Mouse (Mus musculus): ENCODE measurements around the gene Pbxip1. TPM values are rescaled to one million over a fixed set of nuclear protein-coding genes. Genes with fewer than 3 reads are reported as not detected.
A peak's percentile ranks its signal among the peaks of the same experiment; 100 is the strongest.

Gene Pbxip1
- total RNA-seq (2014; rRNA removed) (16.9 and 21.6 TPM in 2 replicates), polyA plus RNA-seq (2015; fragmentation: Nextera tagmentation; extraction: Ambion mirVana) (16.9 and 27.8 TPM in 2 replicates)

DNA sequence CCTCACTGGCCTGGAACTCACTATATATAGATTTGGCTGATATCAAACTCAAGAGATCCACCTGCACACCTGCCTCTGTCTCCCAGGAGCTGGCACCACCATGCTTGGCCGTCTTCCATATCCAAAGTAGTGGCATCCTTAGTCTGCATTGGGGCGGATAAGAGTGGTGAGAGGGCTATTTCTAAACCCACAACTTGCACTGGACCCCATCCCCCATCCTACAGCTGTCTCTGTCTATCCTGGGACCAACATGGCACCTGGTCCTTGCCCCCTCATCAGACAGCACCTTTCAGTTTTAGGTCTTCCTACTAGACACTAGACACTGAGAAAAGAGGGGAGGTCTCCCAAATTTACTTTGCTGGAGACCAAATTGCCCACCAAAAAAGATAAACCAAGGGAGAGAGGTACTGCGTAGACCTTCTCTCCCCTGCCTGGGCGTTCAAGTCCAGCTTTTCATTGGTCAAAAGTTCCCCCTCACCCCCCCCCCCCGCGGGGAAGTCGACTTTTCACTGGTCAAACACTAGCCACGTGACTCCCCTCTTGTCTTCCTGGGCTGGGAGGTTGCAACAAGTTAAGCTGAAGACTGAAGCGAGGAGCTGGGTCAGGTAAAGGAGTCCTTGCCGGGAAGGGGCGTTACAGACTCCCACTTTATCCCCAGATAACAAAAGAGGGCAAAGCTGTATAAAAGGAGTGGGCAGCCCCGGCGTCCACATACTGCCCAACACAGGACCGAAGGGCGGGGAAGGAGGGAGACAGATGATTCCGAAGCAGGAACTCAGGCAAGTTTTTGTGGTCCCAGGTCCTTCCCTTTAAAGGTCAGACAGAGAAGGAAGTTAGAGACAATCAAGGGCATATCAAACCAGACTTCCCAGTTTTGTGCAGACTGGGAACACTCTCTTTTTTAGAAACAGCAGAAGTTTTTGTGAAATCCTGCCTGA is at the start of gene Pbxip1:
Gene Pbxip1, plus strand, starts transcription at position 531 of the 938 bp plus-strand sequence.
- Histone ChIP-seq H3K9me3 (ENCODE audit: low read length) (no peaks in the 10 kb centered on the region), H3K36me3 (ENCODE audit: insufficient read depth) (peaks cover 24% of the 10 kb centered on the region), H3K4me2 (ENCODE audit: low read depth) (peak within 1 kb of the TSS; percentile 35), H3K4me1 (ENCODE audit: insufficient read depth) (peaks cover 2% of the 10 kb centered on the region), H3K4me3 (ENCODE audit: low read depth, low read length) (peak within 1 kb of the TSS; percentile 23), H3K9ac (peak within 1 kb of the TSS; percentile 39; the same call in 1 of the 2 replicates), H3K27ac (ENCODE audit: low read depth, low read length) (no peak within 1 kb of the TSS), H3K27me3 (ENCODE audit: insufficient read depth, low read length) (no peaks in the 10 kb centered on the region)
- WGBS = 4% methylated on average over 16 of the region's 16 CpGs
- no peak for DNase-seq
- peak; percentile 50 for ATAC-seq
- no peak for TF ChIP-seq CTCF (IDR thresholded peaks at IDR 0.05; ENCODE audit: low read depth)

DNA sequence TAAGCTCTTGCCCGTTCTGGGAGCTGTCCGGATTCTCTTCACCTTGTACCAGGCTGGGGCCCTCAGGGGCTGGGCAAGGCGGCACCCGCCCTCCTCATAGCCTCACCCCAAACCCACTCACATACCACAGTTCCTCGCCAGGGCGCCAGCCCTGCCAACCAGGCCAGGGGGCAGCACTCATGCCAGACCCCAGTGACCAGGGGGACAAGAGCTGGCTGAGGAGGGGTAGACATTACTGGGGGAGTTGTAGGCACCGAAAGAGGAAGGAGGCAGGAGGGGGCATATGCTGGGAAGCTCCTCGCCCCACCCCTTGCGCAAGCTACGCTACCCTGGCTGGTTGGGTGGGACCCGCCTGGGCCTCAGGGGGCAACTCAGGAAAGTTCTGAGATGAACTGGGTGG is 48.9 kb upstream of the Pbxip1 start:
- Histone ChIP-seq H3K4me2 (ENCODE audit: low read depth) (no peak overlapping the region), H3K27ac (ENCODE audit: low read depth, low read length) (no peak overlapping the region), H3K9ac (no peak overlapping the region), H3K9me3 (ENCODE audit: low read length) (no peaks in the 10 kb centered on the region), H3K27me3 (ENCODE audit: insufficient read depth, low read length) (no peaks in the 10 kb centered on the region; the same call in 1 of the 2 replicates), H3K36me3 (ENCODE audit: insufficient read depth) (no peaks in the 10 kb centered on the region), H3K4me3 (ENCODE audit: low read depth, low read length) (no peak overlapping the region), H3K4me1 (ENCODE audit: insufficient read depth) (peaks cover 17% of the 10 kb centered on the region)
- ATAC-seq = 0 out of 2 replicates have a peak, but pooled peaks have one; percentile 15
- no peak for DNase-seq
- 70% methylated on average over 11 of the region's 11 CpGs for WGBS
- peak; percentile 17; the same call in 1 of the 2 replicates for TF ChIP-seq CTCF (IDR thresholded peaks at IDR 0.05; ENCODE audit: low read depth)

GRCm38 (mm10) chr3:89388134-89388881 is 48.2 kb upstream of the Pbxip1 start:
- H3K4me3 ChIP-seq (ENCODE audit: low read depth, low read length) = no peak overlapping the region
- no peak overlapping the region for H3K9ac ChIP-seq
- no peaks in the 10 kb centered on the region for H3K9me3 ChIP-seq (ENCODE audit: low read length)
- no peaks in the 10 kb centered on the region for H3K36me3 ChIP-seq (ENCODE audit: insufficient read depth)
- DNase-seq (no peak), ATAC-seq (peak; percentile 23; the same call in 1 of the 2 replicates)
- no peak overlapping the region for H3K27ac ChIP-seq (ENCODE audit: low read depth, low read length)
- TF ChIP-seq CTCF (IDR thresholded peaks at IDR 0.05; ENCODE audit: low read depth) = no peak
- no peaks in the 10 kb centered on the region; the same call in 1 of the 2 replicates for H3K27me3 ChIP-seq (ENCODE audit: insufficient read depth, low read length)
- 53% methylated on average over 11 of the region's 11 CpGs for WGBS
- peaks cover 20% of the 10 kb centered on the region for H3K4me1 ChIP-seq (ENCODE audit: insufficient read depth)
- no peak overlapping the region for H3K4me2 ChIP-seq (ENCODE audit: low read depth)

GRCm38 (mm10) chr3:89388901-89389740 is 47.4 kb upstream of the Pbxip1 start:
- H3K4me2 ChIP-seq (ENCODE audit: low read depth) = no peak overlapping the region
- no peaks in the 10 kb centered on the region for H3K36me3 ChIP-seq (ENCODE audit: insufficient read depth)
- DNase-seq (peak; percentile 71), ATAC-seq (peak; percentile 63)
- WGBS = 73% methylated on average over 5 of the region's 6 CpGs
- peaks cover 26% of the 10 kb centered on the region for H3K4me1 ChIP-seq (ENCODE audit: insufficient read depth)
- no peak overlapping the region for H3K9ac ChIP-seq
- TF ChIP-seq CTCF (IDR thresholded peaks at IDR 0.05; ENCODE audit: low read depth) = no peak
- H3K4me3 ChIP-seq (ENCODE audit: low read depth, low read length) = no peak overlapping the region
- no peaks in the 10 kb centered on the region; the same call in 1 of the 2 replicates for H3K27me3 ChIP-seq (ENCODE audit: insufficient read depth, low read length)
- H3K9me3 ChIP-seq (ENCODE audit: low read length) = no peaks in the 10 kb centered on the region
- H3K27ac ChIP-seq (ENCODE audit: low read depth, low read length) = no peak overlapping the region

- Histone ChIP-seq H3K4me2 (ENCODE audit: low read depth) (no peak overlapping the region), H3K27ac (ENCODE audit: low read depth, low read length) (no peak overlapping the region), H3K36me3 (ENCODE audit: insufficient read depth) (no peaks in the 10 kb centered on the region), H3K9me3 (ENCODE audit: low read length) (no peaks in the 10 kb centered on the region), H3K4me3 (ENCODE audit: low read depth, low read length) (no peak overlapping the region), H3K27me3 (ENCODE audit: insufficient read depth, low read length) (peaks cover 3% of the 10 kb centered on the region; the same call in 1 of the 2 replicates), H3K9ac (no peak overlapping the region), H3K4me1 (ENCODE audit: insufficient read depth) (peaks cover 27% of the 10 kb centered on the region)
- ATAC-seq (no peak), DNase-seq (no peak)
- 40% methylated on average over 5 of the region's 5 CpGs for WGBS
- no peak for TF ChIP-seq CTCF (IDR thresholded peaks at IDR 0.05; ENCODE audit: low read depth)
Observed at GRCm38 (mm10) chr3:89390111-89390515, 46.4 kb upstream of the Pbxip1 start.
